Mouse (Mus musculus) myocyte (in vitro differentiated cells): Measurements from ENCODE around the gene Dbil5. TPM values are rescaled to one million over a fixed set of nuclear protein-coding genes. Genes with fewer than 3 reads are reported as not detected.
A peak's percentile ranks its signal among the peaks of the same experiment; 100 is the strongest.

ENCODE experiments used
- H3K27me3 ChIP-seq: one replicate; pipeline ENCODE4 v1.6.1; 2011; ENCODE audit not compliant: control insufficient read depth, insufficient read depth, insufficient read length
- H3K36me3 ChIP-seq: one replicate; pipeline ENCODE4 v1.6.1; 2011; ENCODE audit not compliant: control insufficient read depth, insufficient read depth
- H3K4me2 ChIP-seq: one replicate; pipeline ENCODE4 v1.6.1; 2011; ENCODE audit warnings: low read depth, control low read depth
- H3K4me3 ChIP-seq: one replicate; pipeline ENCODE4 v1.5.1; 2011; ENCODE audit warnings: mild to moderate bottlenecking, control low read depth, moderate library complexity
- H3K79me2 ChIP-seq: one replicate; pipeline ENCODE4 v1.6.1; 2011; ENCODE audit not compliant: control insufficient read depth, insufficient read depth
- H3ac ChIP-seq: one replicate; pipeline ENCODE4 v1.6.1; 2011; ENCODE audit not compliant: control insufficient read depth, insufficient read length
- CEBPB ChIP-seq: IDR thresholded peaks from 2 replicates; pipeline ENCODE4 v1.6.1; 2011; ENCODE audit warnings: mild to moderate bottlenecking, moderate library complexity; ENCODE audit not compliant: poor library complexity, insufficient read depth, severe bottlenecking
- E2F4 ChIP-seq: IDR thresholded peaks from one replicate; pipeline ENCODE4 v1.6.1; 2011; ENCODE audit warnings: mild to moderate bottlenecking, control low read depth, moderate library complexity; ENCODE audit not compliant: insufficient read depth
- MAX ChIP-seq: IDR thresholded peaks from one replicate; pipeline ENCODE4 v1.6.1; 2011; ENCODE audit warnings: low read depth, mild to moderate bottlenecking, control low read depth
- MYOD1 ChIP-seq, 3 experiments: IDR thresholded peaks; one replicate each; pipeline ENCODE4 v1.6.1; 2011; ENCODE audit warnings: control low read depth in 2 of 3, low read depth in 2 of 3, mild to moderate bottlenecking in 2 of 3, moderate library complexity in 1 of 3; ENCODE audit not compliant: insufficient read length in 2 of 3, control insufficient read depth in 1 of 3
- MYOG ChIP-seq, 3 experiments: IDR thresholded peaks; one replicate each; pipeline ENCODE4 v1.6.1; 2011; ENCODE audit warnings: control low read depth in 2 of 3, low read depth in 2 of 3, mild to moderate bottlenecking in 2 of 3; ENCODE audit not compliant: insufficient read length in 2 of 3, control insufficient read depth in 1 of 3, insufficient read depth in 1 of 3
- POLR2A ChIP-seq: IDR thresholded peaks from one replicate; pipeline ENCODE4 v1.6.1; 2011; ENCODE audit warnings: low read depth, mild to moderate bottlenecking, control low read depth, moderate library complexity; ENCODE audit not compliant: insufficient read length
- POLR2AphosphoS2 ChIP-seq: IDR thresholded peaks from one replicate; pipeline ENCODE4 v1.6.1; 2011; ENCODE audit warnings: low read depth, control low read depth; ENCODE audit not compliant: insufficient read length
- REST ChIP-seq: IDR thresholded peaks from one replicate; pipeline ENCODE4 v1.6.1; 2011; ENCODE audit warnings: mild to moderate bottlenecking, control low read depth, moderate library complexity; ENCODE audit not compliant: insufficient read depth, insufficient read length
- SRF ChIP-seq: IDR thresholded peaks from one replicate; pipeline ENCODE4 v1.6.1; 2011; ENCODE audit warnings: low read depth; ENCODE audit not compliant: control insufficient read depth, insufficient read length
- TCF12 ChIP-seq: IDR thresholded peaks from one replicate; pipeline ENCODE4 v1.6.1; 2011; ENCODE audit warnings: mild to moderate bottlenecking, control low read depth; ENCODE audit not compliant: poor library complexity, insufficient read depth, severe bottlenecking
- TCF3 ChIP-seq: IDR thresholded peaks from one replicate; pipeline ENCODE4 v1.6.1; 2011; ENCODE audit warnings: low read depth, control low read depth; ENCODE audit not compliant: insufficient read length
- USF1 ChIP-seq: IDR thresholded peaks from one replicate; pipeline ENCODE4 v1.6.1; 2011; ENCODE audit warnings: low read depth, mild to moderate bottlenecking, control low read depth, moderate library complexity
- polyA plus RNA-seq: library from polyadenylated mRNA; unstranded; fragments of >200 nt; fragmentation: generic; extraction: Trizol; gene quantifications from one replicate; pipeline ENCODE4 v1.2.1, GENCODE M21; 2012; ENCODE audit warnings: missing spikeins

The Dbil5 gene
- polyA plus RNA-seq, 1 experiment = 0.86 TPM

- Histone ChIP-seq H3K79me2 (no peaks in the 10 kb centered on the region), H3K27me3 (no peaks in the 10 kb centered on the region), H3ac (no peak overlapping the region), H3K4me3 (no peak overlapping the region), H3K36me3 (peaks cover 7% of the 10 kb centered on the region), H3K4me2 (peak overlapping the region; percentile 33)
- TF ChIP-seq MYOG (IDR thresholded peaks at IDR 0.05; ENCODE audit: control insufficient read depth in 1 of 3, insufficient read depth in 1 of 3, insufficient read length in 2 of 3, low read depth in 2 of 3) (peak in 2 of 3 experiments; percentile 46 to 62), MYOD1 (IDR thresholded peaks at IDR 0.05; ENCODE audit: control insufficient read depth in 1 of 3, insufficient read length in 2 of 3, low read depth in 2 of 3) (peak; percentile 48 to 95 (median 93)), REST (no peak), USF1 (peak; percentile 78), MAX (no peak), POLR2A (no peak), POLR2AphosphoS2 (no peak), SRF (peak; percentile 79), TCF12 (peak; percentile 76), E2F4 (no peak), TCF3 (peak; percentile 54), CEBPB (no peak)
These were observed 38.1 kb downstream of the Dbil5 start for GRCm38 (mm10) chr11:76255431-76256001.

- Histone ChIP-seq H3ac (no peak overlapping the region), H3K79me2 (no peaks in the 10 kb centered on the region), H3K36me3 (peaks cover 7% of the 10 kb centered on the region), H3K4me3 (no peak overlapping the region), H3K27me3 (no peaks in the 10 kb centered on the region), H3K4me2 (peak overlapping the region; percentile 33)
- TF ChIP-seq TCF3 = no peak
- TF ChIP-seq MAX = no peak
- peak in 1 of 3 experiments; percentile 35 for TF ChIP-seq MYOG (IDR thresholded peaks at IDR 0.05; ENCODE audit: control insufficient read depth in 1 of 3, insufficient read depth in 1 of 3, insufficient read length in 2 of 3, low read depth in 2 of 3)
- no peak for TF ChIP-seq POLR2A
- no peak for TF ChIP-seq USF1
- no peak for TF ChIP-seq TCF12
- no peak for TF ChIP-seq REST
- peak in 1 of 3 experiments; percentile 46 for TF ChIP-seq MYOD1 (IDR thresholded peaks at IDR 0.05; ENCODE audit: control insufficient read depth in 1 of 3, insufficient read length in 2 of 3, low read depth in 2 of 3)
These were observed 38.7 kb downstream of the Dbil5 start for GRCm38 (mm10) chr11:76256129-76256528.

GRCm38 (mm10) chr11:76257386-76257785 lies 40.0 kb downstream of the Dbil5 start:
- H3K79me2 ChIP-seq = no peaks in the 10 kb centered on the region
- H3K4me2 ChIP-seq = no peak overlapping the region
- peak; percentile 55 to 79 (median 71) for TF ChIP-seq MYOG (IDR thresholded peaks at IDR 0.05; ENCODE audit: control insufficient read depth in 1 of 3, insufficient read depth in 1 of 3, insufficient read length in 2 of 3, low read depth in 2 of 3)
- no peak for TF ChIP-seq USF1
- peak; percentile 4 for TF ChIP-seq TCF12
- peak in 2 of 3 experiments; percentile 30 to 68 for TF ChIP-seq MYOD1 (IDR thresholded peaks at IDR 0.05; ENCODE audit: control insufficient read depth in 1 of 3, insufficient read length in 2 of 3, low read depth in 2 of 3)
- H3ac ChIP-seq = no peak overlapping the region
- H3K36me3 ChIP-seq = peaks cover 7% of the 10 kb centered on the region
- no peak overlapping the region for H3K4me3 ChIP-seq
- H3K27me3 ChIP-seq = no peaks in the 10 kb centered on the region

GRCm38 (mm10) chr11:76258511-76258910 lies 41.1 kb downstream of the Dbil5 start:
- Histone ChIP-seq H3K4me2 (no peak overlapping the region), H3K4me3 (no peak overlapping the region), H3K36me3 (peaks cover 7% of the 10 kb centered on the region), H3ac (no peak overlapping the region), H3K27me3 (no peaks in the 10 kb centered on the region), H3K79me2 (no peaks in the 10 kb centered on the region)
- no peak for TF ChIP-seq USF1
- no peak for TF ChIP-seq MYOD1 (IDR thresholded peaks at IDR 0.05; ENCODE audit: control insufficient read depth in 1 of 3, insufficient read length in 2 of 3, low read depth in 2 of 3)
- TF ChIP-seq MAX = no peak

- Histone ChIP-seq H3K79me2 (no peaks in the 10 kb centered on the region), H3K36me3 (peaks cover 8% of the 10 kb centered on the region)
These were observed 43.0 kb downstream of the Dbil5 start for GRCm38 (mm10) chr11:76260208-76261050.

More at GRCm38 (mm10) chr11:76260208-76261050, 43.0 kb downstream of the Dbil5 start:
- H3K27me3 ChIP-seq = no peaks in the 10 kb centered on the region
- H3K4me2 ChIP-seq = no peak overlapping the region
- H3ac ChIP-seq = no peak overlapping the region
- no peak overlapping the region for H3K4me3 ChIP-seq
- no peak for TF ChIP-seq MYOD1 (IDR thresholded peaks at IDR 0.05; ENCODE audit: control insufficient read depth in 1 of 3, insufficient read length in 2 of 3, low read depth in 2 of 3)
- no peak for TF ChIP-seq SRF
- TF ChIP-seq REST = no peak
- no peak for TF ChIP-seq TCF12
